Comparison of ENCODE assay signal across 8 mouse cellular contexts in genomic region chrX:20060769-20061315, GRCm38 (mm10). TPM values are rescaled to one million over a fixed set of nuclear protein-coding genes. Genes with fewer than 3 reads are reported as not detected.
DNase-seq lines count a peak whose midpoint lies in the region; ATAC-seq and TF ChIP-seq lines count a peak whose summit lies in the region.

No protein-coding gene starts in this region.

- DNase-seq in layer of hippocampus, adult 2 months (ENCODE audit: low spot score in 2 of 2), result no peak
- no peak for DNase-seq in layer of hippocampus, adult 9-10 months (ENCODE audit: low spot score)
- DNase-seq in R1 (ENCODE audit: low read depth, low spot score), result peak; percentile 23
- peak; percentile 15 for DNase-seq in forebrain, embryonic 10.5 days (ENCODE audit: extremely low spot score, low spot score)
- no peak for DNase-seq in right cerebral cortex, postnatal 36 days (ENCODE audit: low spot score in 2 of 2)
- no peak for DNase-seq in left cerebral cortex, postnatal 14 days (ENCODE audit: low spot score in 2 of 2)

- intact Hi-C loops in left cerebral cortex, postnatal 14 days (cut with DNase I), result no loop called here

- no peaks in the 10 kb centered on the region for H3K36me3 ChIP-seq in forebrain, embryonic 10.5 days (replicated peaks)
- no peaks in the 10 kb centered on the region for H3K36me3 ChIP-seq in intestine, embryonic 16.5 days (ENCODE audit: control insufficient read depth, insufficient read depth, low read length)
- no peaks in the 10 kb centered on the region for H3K36me3 ChIP-seq in midbrain, embryonic 12.5 days

- H3K4me3 ChIP-seq in layer of hippocampus, adult 2 months, result peak overlapping the region; percentile 56
- H3K4me3 ChIP-seq in forebrain, embryonic 10.5 days, result peak overlapping the region; percentile 57
- H3K4me3 ChIP-seq in intestine, embryonic 16.5 days (ENCODE audit: low read length), result peak overlapping the region; percentile 52
- H3K4me3 ChIP-seq in midbrain, embryonic 12.5 days, result peak overlapping the region; percentile 47

- H3K4me2 ChIP-seq in intestine, embryonic 16.5 days (ENCODE audit: low read depth, low read length), result peak overlapping the region; percentile 76
- peak overlapping the region; percentile 63 for H3K4me2 ChIP-seq in midbrain, embryonic 12.5 days (replicated peaks)

- peaks cover 9% of the 10 kb centered on the region; the same call in 1 of the 2 replicates for H3K9me3 ChIP-seq in forebrain, embryonic 10.5 days
- H3K9me3 ChIP-seq in intestine, embryonic 16.5 days (ENCODE audit: control insufficient read depth, low read length), result no peaks in the 10 kb centered on the region
- H3K9me3 ChIP-seq in midbrain, embryonic 12.5 days, result no peaks in the 10 kb centered on the region

- 22% methylated on average over 46 of the region's 47 CpGs for WGBS in forebrain, embryonic 10.5 days
- WGBS in intestine, embryonic 16.5 days, result 25% methylated on average over 47 of the region's 47 CpGs
- WGBS in midbrain, embryonic 12.5 days, result 27% methylated on average over 47 of the region's 47 CpGs

- TF ChIP-seq CTCF in layer of hippocampus, adult 2 months (conservative IDR thresholded peaks at IDR 0.05), result no peak

- H3K4me1 ChIP-seq in forebrain, embryonic 10.5 days, result peaks cover 8% of the 10 kb centered on the region; the same call in 1 of the 2 replicates
- no peaks in the 10 kb centered on the region for H3K4me1 ChIP-seq in intestine, embryonic 16.5 days (ENCODE audit: control insufficient read depth, insufficient read depth, low read length)
- no peaks in the 10 kb centered on the region for H3K4me1 ChIP-seq in midbrain, embryonic 12.5 days

- peak; percentile 6; the same call in 1 of the 2 replicates for ATAC-seq in intestine, embryonic 16.5 days
- ATAC-seq in midbrain, embryonic 12.5 days (ENCODE audit: low FRiP score, low read depth), result peak; percentile 28; the same call in 1 of the 2 replicates

- no peak overlapping the region for H3K27ac ChIP-seq in layer of hippocampus, adult 2 months
- no peak overlapping the region for H3K27ac ChIP-seq in forebrain, embryonic 10.5 days
- no peak overlapping the region for H3K27ac ChIP-seq in intestine, embryonic 16.5 days (ENCODE audit: low read length)
- no peak overlapping the region for H3K27ac ChIP-seq in midbrain, embryonic 12.5 days (replicated peaks)

- H3K9ac ChIP-seq in intestine, embryonic 16.5 days (ENCODE audit: low read depth, low read length), result peak overlapping the region; percentile 33; the same call in 1 of the 2 replicates
- peak overlapping the region; percentile 39 for H3K9ac ChIP-seq in midbrain, embryonic 12.5 days (replicated peaks)

- peaks cover 23% of the 10 kb centered on the region for H3K27me3 ChIP-seq in forebrain, embryonic 10.5 days (ENCODE audit: poor library complexity, severe bottlenecking)
- peaks cover 8% of the 10 kb centered on the region; the same call in 1 of the 2 replicates for H3K27me3 ChIP-seq in intestine, embryonic 16.5 days (replicated peaks; ENCODE audit: control insufficient read depth, insufficient read depth, low read length)
- peaks cover 27% of the 10 kb centered on the region for H3K27me3 ChIP-seq in midbrain, embryonic 12.5 days

RNA-seq across cellular contexts. Expression of gene Chst7, which starts 1.5 kb away (rescaled TPM):
- 1 to 10 TPM; 2.6 to 4.6 TPM for total RNA-seq in layer of hippocampus, adult 2 months (2021)
- polyA plus RNA-seq in forebrain, embryonic 10.5 days (2016; fragmentation: Nextera tagmentation; extraction: Ambion mirVana), result 4.0 TPM in 2 replicates
- polyA plus RNA-seq in intestine, embryonic 16.5 days (2015; fragmentation: Nextera tagmentation; extraction: Ambion mirVana), result 3.0 and 3.4 TPM in 2 replicates
- 3.0 and 3.4 TPM in 2 replicates for polyA plus RNA-seq in midbrain, embryonic 12.5 days (2016; fragmentation: Nextera tagmentation; extraction: Ambion mirVana)
- 1 to 10 TPM; 3.0 to 3.4 TPM for total RNA-seq in left cerebral cortex, postnatal 14 days (2021)

Comparison
In these comparisons a context has a peak if more than half of its experiments do, and no peak if none do; other contexts are left out.
1. DNase-seq: peak in R1 (single experiment) and forebrain, embryonic 10.5 days (single experiment); none in layer of hippocampus, adult 2 months (0 of 2), layer of hippocampus, adult 9-10 months (single experiment), right cerebral cortex, postnatal 36 days (0 of 2) and left cerebral cortex, postnatal 14 days (0 of 2).
2. Peak in every context shown above with its lines, with median percentiles within 50 percentile points of each other: H3K4me3 ChIP-seq.